Mouse (Mus musculus): ENCODE results near the gene Vstm5. TPM values are rescaled to one million over a fixed set of nuclear protein-coding genes. Genes with fewer than 3 reads are reported as not detected.

Vstm5 gene
- polyA plus RNA-seq, 1 experiment from 2014 or later = 0.58 TPM

- ATAC-seq = no peak
- peak overlapping the region; percentile 42; the same call in 1 of the 2 replicates for H3K9ac ChIP-seq
Observed at GRCm38 (mm10) chr9:15238297-15238990, 401 bp upstream of the Vstm5 start.

GRCm38 (mm10) chr9:15240006-15240405 is 1.2 kb downstream of the Vstm5 start:
- H3K27me3 ChIP-seq (replicated peaks) = peaks cover 40% of the 10 kb centered on the region
- H3K9ac ChIP-seq = no peak overlapping the region
- no peak overlapping the region for H3K4me2 ChIP-seq
- no peaks in the 10 kb centered on the region for H3K9me3 ChIP-seq (replicated peaks)
- H3K36me3 ChIP-seq = no peaks in the 10 kb centered on the region
- no peak overlapping the region for H3K4me3 ChIP-seq
- WGBS (ENCODE audit: insufficient replicate concordance) = 78% methylated on average over 6 of the region's 6 CpGs
- no peak overlapping the region for H3K27ac ChIP-seq
- no peak for ATAC-seq
- peaks cover 25% of the 10 kb centered on the region for H3K4me1 ChIP-seq

More at GRCm38 (mm10) chr9:15238297-15238990, 401 bp upstream of the Vstm5 start:
- 59% methylated on average over 16 of the region's 16 CpGs for WGBS (ENCODE audit: insufficient replicate concordance)
- no peaks in the 10 kb centered on the region for H3K9me3 ChIP-seq (replicated peaks)
- peaks cover 24% of the 10 kb centered on the region for H3K4me1 ChIP-seq
- peak overlapping the region; percentile 48 for H3K4me3 ChIP-seq
- peaks cover 40% of the 10 kb centered on the region for H3K27me3 ChIP-seq (replicated peaks)
- no peak overlapping the region for H3K27ac ChIP-seq
- no peaks in the 10 kb centered on the region for H3K36me3 ChIP-seq
- peak overlapping the region; percentile 75 for H3K4me2 ChIP-seq

- no peak overlapping the region for H3K4me2 ChIP-seq
- H3K9me3 ChIP-seq (replicated peaks) = no peaks in the 10 kb centered on the region
- WGBS (ENCODE audit: insufficient replicate concordance) = 40% methylated on average over 6 of the region's 6 CpGs
- H3K4me3 ChIP-seq = no peak overlapping the region
- H3K27ac ChIP-seq = no peak overlapping the region
- peaks cover 40% of the 10 kb centered on the region for H3K27me3 ChIP-seq (replicated peaks)
- no peaks in the 10 kb centered on the region for H3K36me3 ChIP-seq
- H3K4me1 ChIP-seq = peaks cover 35% of the 10 kb centered on the region
- H3K9ac ChIP-seq = no peak overlapping the region
- ATAC-seq = no peak
Observed at GRCm38 (mm10) chr9:15240863-15241595, 2.2 kb downstream of the Vstm5 start.

- WGBS (ENCODE audit: insufficient replicate concordance) = 40% methylated on average over 9 of the region's 9 CpGs
- Histone ChIP-seq H3K27ac (no peak overlapping the region), H3K27me3 (replicated peaks) (peaks cover 38% of the 10 kb centered on the region), H3K4me1 (peaks cover 35% of the 10 kb centered on the region), H3K9me3 (replicated peaks) (no peaks in the 10 kb centered on the region), H3K9ac (no peak overlapping the region), H3K4me2 (no peak overlapping the region), H3K4me3 (no peak overlapping the region), H3K36me3 (no peaks in the 10 kb centered on the region)
- peak; percentile 50; the same call in 1 of the 2 replicates for ATAC-seq
Observed at GRCm38 (mm10) chr9:15241596-15241939, 2.7 kb downstream of the Vstm5 start.

- 32% methylated on average over 1 of the region's 1 CpGs for WGBS (ENCODE audit: insufficient replicate concordance)
- H3K4me1 ChIP-seq = peaks cover 35% of the 10 kb centered on the region
- ATAC-seq = no peak
- H3K4me2 ChIP-seq = no peak overlapping the region
- H3K9ac ChIP-seq = no peak overlapping the region
- no peak overlapping the region for H3K4me3 ChIP-seq
- no peaks in the 10 kb centered on the region for H3K9me3 ChIP-seq (replicated peaks)
- no peak overlapping the region for H3K27ac ChIP-seq
- no peaks in the 10 kb centered on the region for H3K36me3 ChIP-seq
- H3K27me3 ChIP-seq (replicated peaks) = peaks cover 33% of the 10 kb centered on the region
Observed at GRCm38 (mm10) chr9:15242130-15242529, 3.3 kb downstream of the Vstm5 start.

GRCm38 (mm10) chr9:15245319-15246075 is 6.7 kb downstream of the Vstm5 start:
- H3K4me2 ChIP-seq = no peak overlapping the region
- 58% methylated on average over 14 of the region's 14 CpGs for WGBS (ENCODE audit: insufficient replicate concordance)
- no peak for ATAC-seq

GRCm38 (mm10) chr9:15250376-15250775 is 11.5 kb downstream of the Vstm5 start:
- Histone ChIP-seq H3K9me3 (replicated peaks) (no peaks in the 10 kb centered on the region), H3K27me3 (replicated peaks) (no peaks in the 10 kb centered on the region), H3K4me3 (no peak overlapping the region), H3K36me3 (no peaks in the 10 kb centered on the region), H3K4me1 (peaks cover 6% of the 10 kb centered on the region), H3K4me2 (no peak overlapping the region), H3K27ac (no peak overlapping the region), H3K9ac (no peak overlapping the region)
- ATAC-seq = peak; percentile 49; the same call in 1 of the 2 replicates
- 36% methylated on average over 7 of the region's 7 CpGs for WGBS (ENCODE audit: insufficient replicate concordance)

More at GRCm38 (mm10) chr9:15245319-15246075, 6.7 kb downstream of the Vstm5 start:
- Histone ChIP-seq H3K27me3 (replicated peaks) (no peaks in the 10 kb centered on the region), H3K4me1 (peaks cover 19% of the 10 kb centered on the region), H3K36me3 (no peaks in the 10 kb centered on the region), H3K27ac (no peak overlapping the region), H3K4me3 (no peak overlapping the region), H3K9ac (no peak overlapping the region), H3K9me3 (replicated peaks) (no peaks in the 10 kb centered on the region)

GRCm38 (mm10) chr9:15252196-15252595 is 13.4 kb downstream of the Vstm5 start:
- no peaks in the 10 kb centered on the region for H3K4me1 ChIP-seq
- H3K4me2 ChIP-seq = no peak overlapping the region
- H3K9ac ChIP-seq = no peak overlapping the region
- no peaks in the 10 kb centered on the region for H3K36me3 ChIP-seq
- no peaks in the 10 kb centered on the region for H3K27me3 ChIP-seq (replicated peaks)
- 65% methylated on average over 7 of the region's 7 CpGs for WGBS (ENCODE audit: insufficient replicate concordance)
- H3K4me3 ChIP-seq = no peak overlapping the region
- no peak overlapping the region for H3K27ac ChIP-seq
- ATAC-seq = no peak
- no peaks in the 10 kb centered on the region for H3K9me3 ChIP-seq (replicated peaks)

GRCm38 (mm10) chr9:15254501-15254900 is 15.7 kb downstream of the Vstm5 start:
- 64% methylated on average over 7 of the region's 7 CpGs for WGBS (ENCODE audit: insufficient replicate concordance)
- no peak for ATAC-seq
- Histone ChIP-seq H3K4me1 (no peaks in the 10 kb centered on the region), H3K27ac (no peak overlapping the region), H3K4me2 (no peak overlapping the region), H3K36me3 (no peaks in the 10 kb centered on the region), H3K27me3 (replicated peaks) (no peaks in the 10 kb centered on the region), H3K4me3 (no peak overlapping the region), H3K9me3 (replicated peaks) (no peaks in the 10 kb centered on the region), H3K9ac (no peak overlapping the region)

- Histone ChIP-seq H3K4me3 (no peak overlapping the region), H3K4me1 (no peaks in the 10 kb centered on the region), H3K9ac (no peak overlapping the region), H3K27ac (no peak overlapping the region), H3K36me3 (peaks cover 14% of the 10 kb centered on the region), H3K9me3 (replicated peaks) (no peaks in the 10 kb centered on the region), H3K27me3 (replicated peaks) (no peaks in the 10 kb centered on the region), H3K4me2 (no peak overlapping the region)
- WGBS (ENCODE audit: insufficient replicate concordance) = 59% methylated on average over 3 of the region's 3 CpGs
- no peak for ATAC-seq
Observed at GRCm38 (mm10) chr9:15256214-15256613, 17.4 kb downstream of the Vstm5 start.

GRCm38 (mm10) chr9:15261980-15262379 is 23.1 kb downstream of the Vstm5 start:
- Histone ChIP-seq H3K9ac (no peak overlapping the region), H3K4me2 (no peak overlapping the region), H3K9me3 (replicated peaks) (no peaks in the 10 kb centered on the region), H3K36me3 (peaks cover 70% of the 10 kb centered on the region), H3K4me3 (no peak overlapping the region), H3K27me3 (replicated peaks) (no peaks in the 10 kb centered on the region), H3K4me1 (no peaks in the 10 kb centered on the region), H3K27ac (no peak overlapping the region)
- no peak for ATAC-seq
- WGBS (ENCODE audit: insufficient replicate concordance) = 87% methylated on average over 8 of the region's 8 CpGs

- no peaks in the 10 kb centered on the region for H3K27me3 ChIP-seq (replicated peaks)
- H3K9ac ChIP-seq = no peak overlapping the region
- H3K27ac ChIP-seq = no peak overlapping the region
- 93% methylated on average over 10 of the region's 10 CpGs for WGBS (ENCODE audit: insufficient replicate concordance)
- H3K4me3 ChIP-seq = no peak overlapping the region
- no peak for ATAC-seq
- no peaks in the 10 kb centered on the region for H3K9me3 ChIP-seq (replicated peaks)
- no peaks in the 10 kb centered on the region for H3K4me1 ChIP-seq
- no peak overlapping the region for H3K4me2 ChIP-seq
- H3K36me3 ChIP-seq = peaks cover 85% of the 10 kb centered on the region
Observed at GRCm38 (mm10) chr9:15263487-15263886, 24.6 kb downstream of the Vstm5 start.
